Mouse (Mus musculus): ENCODE results near the gene Ewsr1. TPM values are rescaled to one million over a fixed set of nuclear protein-coding genes. Genes with fewer than 3 reads are reported as not detected.
"Not testable (repeated sequence)": the region's sequence is repeated elsewhere in the genome, so short reads cannot be mapped to it uniquely, and the experiment has no call there.

Ewsr1 gene
- polyA plus RNA-seq, 1 experiment from 2014 or later = 185 TPM

DNA sequence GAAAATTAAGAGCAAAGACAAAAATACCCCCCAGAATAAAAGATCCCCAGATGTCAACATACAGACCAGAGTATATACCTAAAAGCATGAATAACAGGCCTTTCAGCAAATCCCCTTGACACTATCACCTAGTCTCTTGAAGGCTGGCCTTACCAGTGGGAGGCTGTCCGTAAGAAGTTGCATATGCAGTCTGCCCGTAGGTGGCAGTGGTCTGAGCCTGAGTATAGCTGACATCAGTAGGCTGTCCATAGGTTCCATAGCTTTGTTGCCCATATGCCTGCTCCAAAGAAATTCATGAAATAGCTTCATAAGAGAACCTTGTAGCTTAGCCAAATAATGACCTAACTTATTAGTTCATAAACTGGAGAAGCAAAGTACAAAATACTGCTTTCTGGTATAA lies 7.4 kb downstream of the Ewsr1 start:
- Histone ChIP-seq H3K4me3 (ENCODE audit: low read depth, low read length) (no peak overlapping the region), H3K9me3 (ENCODE audit: control insufficient read depth) (no peaks in the 10 kb centered on the region), H3K27me3 (replicated peaks; ENCODE audit: control insufficient read depth, insufficient read depth, low read length) (no peaks in the 10 kb centered on the region), H3K27ac (ENCODE audit: low read depth, low read length) (no peak overlapping the region), H3K4me1 (replicated peaks; ENCODE audit: control insufficient read depth, insufficient read depth, low read length) (no peaks in the 10 kb centered on the region), H3K9ac (ENCODE audit: low read depth, low read length) (no peak overlapping the region), H3K4me2 (replicated peaks; ENCODE audit: low read depth) (no peak overlapping the region), H3K36me3 (ENCODE audit: control insufficient read depth, insufficient read depth) (peaks cover 51% of the 10 kb centered on the region)
- no peak for ATAC-seq
- 25% methylated on average over 2 of the region's 2 CpGs for WGBS
- peak; percentile 65 for TF ChIP-seq CTCF (IDR thresholded peaks at IDR 0.05; ENCODE audit: low read depth)

DNA sequence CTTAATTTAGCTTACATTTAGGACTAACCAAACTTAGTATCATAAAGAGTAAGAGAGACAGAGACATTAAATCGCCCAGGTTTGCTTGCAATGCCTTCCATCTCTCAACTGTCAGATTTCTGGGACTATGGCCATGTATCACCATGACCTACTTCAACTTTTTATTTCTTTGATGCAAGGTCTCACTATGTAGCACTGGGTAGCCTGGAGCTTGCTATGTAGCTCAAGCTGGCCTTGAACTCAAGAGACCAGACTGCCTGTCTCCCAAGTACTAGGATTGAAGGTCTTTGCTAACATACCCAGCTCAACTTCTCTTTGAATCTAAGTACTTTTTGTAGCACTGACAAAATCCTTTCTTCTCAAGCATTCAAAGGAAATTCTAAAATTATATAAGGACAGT lies 9.9 kb downstream of the Ewsr1 start:
- Histone ChIP-seq H3K4me2 (replicated peaks; ENCODE audit: low read depth) (no peak overlapping the region), H3K9ac (ENCODE audit: low read depth, low read length) (no peak overlapping the region), H3K9me3 (ENCODE audit: control insufficient read depth) (no peaks in the 10 kb centered on the region), H3K4me3 (ENCODE audit: low read depth, low read length) (no peak overlapping the region), H3K27me3 (replicated peaks; ENCODE audit: control insufficient read depth, insufficient read depth, low read length) (no peaks in the 10 kb centered on the region), H3K36me3 (ENCODE audit: control insufficient read depth, insufficient read depth) (peaks cover 76% of the 10 kb centered on the region), H3K27ac (ENCODE audit: low read depth, low read length) (no peak overlapping the region), H3K4me1 (replicated peaks; ENCODE audit: control insufficient read depth, insufficient read depth, low read length) (no peaks in the 10 kb centered on the region)
- no peak for TF ChIP-seq CTCF (IDR thresholded peaks at IDR 0.05; ENCODE audit: low read depth)
- 93% methylated on average over 1 of the region's 1 CpGs for WGBS
- ATAC-seq = no peak

DNA sequence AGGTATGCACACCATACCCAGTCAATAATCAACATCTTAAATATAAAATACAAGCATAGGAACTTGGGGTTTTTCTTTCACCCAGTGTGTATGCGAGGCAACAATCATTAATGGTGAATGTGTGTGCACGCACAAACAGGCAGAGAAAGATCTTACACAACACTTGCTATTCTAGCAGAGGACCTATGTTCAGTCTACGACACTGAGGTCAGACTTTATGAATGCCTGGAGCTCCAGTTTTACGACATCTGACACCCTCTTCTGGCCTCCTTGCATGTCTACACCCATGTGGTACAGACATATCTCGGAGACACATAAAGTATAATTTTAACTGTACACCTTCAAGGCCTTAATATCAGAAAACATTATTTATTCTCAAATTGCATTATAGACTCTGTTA lies 22.2 kb downstream of the Ewsr1 start:
- H3K36me3 ChIP-seq (ENCODE audit: control insufficient read depth, insufficient read depth) = peaks cover 64% of the 10 kb centered on the region
- not testable (repeated sequence) for H3K27ac ChIP-seq (ENCODE audit: low read depth, low read length); H3K9me3 ChIP-seq (ENCODE audit: control insufficient read depth); H3K27me3 ChIP-seq (replicated peaks; ENCODE audit: control insufficient read depth, insufficient read depth, low read length); H3K9ac ChIP-seq (ENCODE audit: low read depth, low read length); H3K4me1 ChIP-seq (replicated peaks; ENCODE audit: control insufficient read depth, insufficient read depth, low read length); H3K4me3 ChIP-seq (ENCODE audit: low read depth, low read length); H3K4me2 ChIP-seq (replicated peaks; ENCODE audit: low read depth)
- ATAC-seq = peak; percentile 53
- WGBS = 54% methylated on average over 4 of the region's 5 CpGs

DNA sequence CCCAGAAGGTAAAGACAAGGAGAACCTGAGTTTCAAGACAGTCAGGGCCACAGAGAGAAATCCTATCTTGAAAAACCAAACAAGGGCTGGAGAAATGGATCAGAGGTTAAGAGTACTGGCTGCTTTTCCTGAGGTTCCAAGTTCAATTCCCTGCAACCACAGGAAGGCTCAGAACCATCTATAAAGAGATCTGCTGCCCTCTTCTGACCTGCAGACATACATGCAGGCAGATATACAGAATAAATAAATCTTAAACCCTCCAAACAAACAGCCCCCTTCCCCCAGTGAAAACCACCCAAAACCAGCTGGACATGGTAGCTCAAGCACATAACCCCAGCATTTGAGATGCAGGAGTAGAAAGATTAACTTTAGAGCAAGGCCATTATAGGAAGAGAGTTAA lies 23.3 kb downstream of the Ewsr1 start:
- Histone ChIP-seq H3K4me1 (replicated peaks; ENCODE audit: control insufficient read depth, insufficient read depth, low read length) (no peaks in the 10 kb centered on the region), H3K27ac (ENCODE audit: low read depth, low read length) (no peak overlapping the region), H3K36me3 (ENCODE audit: control insufficient read depth, insufficient read depth) (peaks cover 74% of the 10 kb centered on the region), H3K27me3 (replicated peaks; ENCODE audit: control insufficient read depth, insufficient read depth, low read length) (no peaks in the 10 kb centered on the region), H3K4me2 (replicated peaks; ENCODE audit: low read depth) (no peak overlapping the region), H3K9ac (ENCODE audit: low read depth, low read length) (no peak overlapping the region), H3K9me3 (ENCODE audit: control insufficient read depth) (no peaks in the 10 kb centered on the region), H3K4me3 (ENCODE audit: low read depth, low read length) (no peak overlapping the region)
- TF ChIP-seq CTCF (IDR thresholded peaks at IDR 0.05; ENCODE audit: low read depth) = peak; percentile 42
- ATAC-seq = no peak

DNA sequence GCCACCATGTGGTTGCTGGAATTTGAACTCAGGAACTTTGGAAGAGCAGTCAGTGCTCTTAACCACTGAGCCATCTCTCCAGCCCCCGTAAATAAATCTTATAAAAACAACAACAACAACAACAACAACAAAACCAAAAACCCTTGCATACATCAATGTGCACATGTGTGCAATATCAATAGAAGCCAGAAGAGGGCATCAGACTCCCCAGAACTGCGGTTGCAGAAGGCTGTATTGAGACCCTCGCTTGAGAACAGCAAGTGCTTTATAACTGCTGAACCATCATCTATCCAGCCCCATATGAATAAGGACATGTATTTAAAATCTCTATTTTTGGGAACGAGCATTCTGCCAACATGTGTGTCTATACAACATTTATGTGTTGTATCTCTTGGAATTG lies 24.2 kb downstream of the Ewsr1 start:
- Histone ChIP-seq H3K4me2 (replicated peaks; ENCODE audit: low read depth) (no peak overlapping the region), H3K27ac (ENCODE audit: low read depth, low read length) (no peak overlapping the region), H3K4me1 (replicated peaks; ENCODE audit: control insufficient read depth, insufficient read depth, low read length) (no peaks in the 10 kb centered on the region), H3K9me3 (ENCODE audit: control insufficient read depth) (no peaks in the 10 kb centered on the region), H3K9ac (ENCODE audit: low read depth, low read length) (no peak overlapping the region), H3K4me3 (ENCODE audit: low read depth, low read length) (no peak overlapping the region), H3K27me3 (replicated peaks; ENCODE audit: control insufficient read depth, insufficient read depth, low read length) (no peaks in the 10 kb centered on the region), H3K36me3 (ENCODE audit: control insufficient read depth, insufficient read depth) (peaks cover 75% of the 10 kb centered on the region)
- WGBS = 65% methylated on average over 4 of the region's 4 CpGs
- TF ChIP-seq CTCF (IDR thresholded peaks at IDR 0.05; ENCODE audit: low read depth) = peak; percentile 70
- ATAC-seq = no peak

DNA sequence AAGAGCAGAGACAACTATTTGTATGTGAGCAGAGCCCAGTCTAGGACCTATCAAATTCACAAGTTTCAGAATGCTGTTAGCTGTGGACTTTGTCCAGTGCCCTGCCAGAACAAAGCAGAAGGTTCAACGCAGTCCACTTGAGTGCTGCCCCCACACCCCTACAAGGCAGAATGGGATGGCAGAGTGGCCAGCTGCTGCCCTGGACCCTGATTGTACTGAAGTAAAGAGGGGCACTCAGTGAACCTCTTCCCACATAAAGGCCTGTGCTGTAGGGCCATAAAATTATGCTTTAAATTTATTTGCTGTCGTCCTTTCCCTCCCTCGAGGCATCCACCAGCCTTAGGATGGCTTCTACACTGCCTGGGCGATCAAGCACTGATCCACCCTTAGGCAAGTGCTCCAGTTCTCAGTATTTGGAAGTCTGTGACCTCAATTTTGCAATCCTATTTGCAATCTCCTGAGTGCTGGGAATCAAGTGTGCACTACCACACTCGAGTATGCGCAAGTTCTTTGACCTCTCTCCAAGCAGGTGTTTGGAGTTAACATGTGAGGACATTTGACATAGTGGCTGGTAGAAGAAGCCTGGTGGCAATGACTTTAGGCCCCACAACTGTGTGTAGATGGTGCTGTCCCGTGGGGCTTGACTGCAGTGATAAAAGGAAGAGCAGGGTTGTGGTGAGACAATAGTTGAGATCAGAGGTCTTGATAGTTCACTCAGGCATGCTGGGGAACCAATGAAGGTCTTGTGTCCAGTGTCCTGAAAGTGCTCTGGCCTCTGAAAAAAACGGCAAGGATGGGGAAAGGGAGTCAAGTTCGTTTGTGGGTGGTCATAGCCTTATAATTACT lies 30.7 kb downstream of the Ewsr1 start:
- Histone ChIP-seq H3K36me3 (ENCODE audit: control insufficient read depth, insufficient read depth) (peaks cover 52% of the 10 kb centered on the region), H3K4me2 (replicated peaks; ENCODE audit: low read depth) (no peak overlapping the region), H3K27ac (ENCODE audit: low read depth, low read length) (peak overlapping the region; percentile 54; the same call in 1 of the 2 replicates), H3K9me3 (ENCODE audit: control insufficient read depth) (no peaks in the 10 kb centered on the region), H3K9ac (ENCODE audit: low read depth, low read length) (no peak overlapping the region), H3K4me1 (replicated peaks; ENCODE audit: control insufficient read depth, insufficient read depth, low read length) (peaks cover 9% of the 10 kb centered on the region), H3K27me3 (replicated peaks; ENCODE audit: control insufficient read depth, insufficient read depth, low read length) (no peaks in the 10 kb centered on the region), H3K4me3 (ENCODE audit: low read depth, low read length) (no peak overlapping the region)
- WGBS = 64% methylated on average over 9 of the region's 9 CpGs
- no peak for TF ChIP-seq CTCF (IDR thresholded peaks at IDR 0.05; ENCODE audit: low read depth)
- ATAC-seq = no peak
